Mouse (Mus musculus): Measurements from ENCODE around the gene Ankrd31. TPM values are rescaled to one million over a fixed set of nuclear protein-coding genes. Genes with fewer than 3 reads are reported as not detected.
A peak's percentile ranks its signal among the peaks of the same experiment; 100 is the strongest.
"Not testable (repeated sequence)": the region's sequence is repeated elsewhere in the genome, so short reads cannot be mapped to it uniquely, and the experiment has no call there.

Gene Ankrd31
- polyA plus RNA-seq, 1 experiment from 2014 or later = not detected

- Histone ChIP-seq H3K4me1 (peaks cover 33% of the 10 kb centered on the region), H3K27ac (replicated peaks) (peak overlapping the region; percentile 14; the same call in 1 of the 2 replicates), H3K4me3 (no peak overlapping the region), H3K9me3 (replicated peaks) (no peaks in the 10 kb centered on the region), H3K36me3 (no peaks in the 10 kb centered on the region), H3K27me3 (ENCODE audit: low read depth, poor library complexity, severe bottlenecking) (peaks cover 49% of the 10 kb centered on the region)
- peak; percentile 57 for DNase-seq (ENCODE audit: low spot score)
- 30% methylated on average over 8 of the region's 8 CpGs for WGBS
Measured at GRCm38 (mm10) chr13:96928432-96929039, 180.5 kb downstream of the Ankrd31 start.

DNA sequence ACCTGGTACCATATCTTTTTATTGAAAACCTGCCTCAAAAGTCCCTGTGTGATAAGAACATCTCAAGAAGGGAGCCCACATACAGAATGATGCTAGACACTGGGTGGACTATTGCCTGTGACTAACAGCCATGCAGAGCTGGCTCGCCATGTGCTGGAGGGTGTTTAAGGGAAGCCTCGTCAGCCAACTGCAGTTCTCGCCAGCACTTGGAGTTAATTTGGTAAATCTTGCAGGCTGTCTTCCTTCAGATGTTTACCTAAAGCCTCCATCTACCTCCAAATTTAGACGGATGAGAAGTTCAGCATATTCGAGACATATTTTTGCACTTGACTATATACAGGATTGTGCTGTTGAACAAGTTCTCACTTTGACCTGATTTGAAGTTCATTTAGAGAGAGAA, 184.7 kb downstream of the Ankrd31 start:
- no peaks in the 10 kb centered on the region for H3K9me3 ChIP-seq (replicated peaks)
- 87% methylated on average over 5 of the region's 5 CpGs for WGBS
- H3K27ac ChIP-seq (replicated peaks) = no peak overlapping the region
- no peak for DNase-seq (ENCODE audit: low spot score)
- H3K4me3 ChIP-seq = no peak overlapping the region
- H3K4me1 ChIP-seq = peaks cover 19% of the 10 kb centered on the region
- H3K27me3 ChIP-seq (ENCODE audit: low read depth, poor library complexity, severe bottlenecking) = peaks cover 8% of the 10 kb centered on the region; the same call in 1 of the 2 replicates
- H3K36me3 ChIP-seq = no peaks in the 10 kb centered on the region

DNA sequence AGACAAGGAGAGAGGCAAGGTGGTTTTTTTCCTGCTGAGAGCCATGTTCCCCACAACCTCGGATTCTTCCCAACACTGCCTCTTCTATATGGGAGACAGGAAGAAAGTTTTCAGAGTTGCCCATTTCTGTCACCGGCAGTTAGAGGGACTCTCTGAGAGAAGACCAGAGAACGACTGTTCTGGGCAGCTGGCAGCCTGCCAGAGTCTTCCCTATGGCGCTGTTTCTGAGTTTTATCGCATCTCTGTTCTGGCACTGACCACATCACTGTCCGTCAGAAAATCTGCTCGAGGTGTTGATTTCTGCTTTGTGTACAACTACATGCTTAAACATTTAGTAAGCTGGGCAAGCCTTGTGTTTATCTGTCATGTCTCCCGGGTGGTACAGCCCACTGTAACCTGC, 185.3 kb downstream of the Ankrd31 start:
- Histone ChIP-seq H3K27me3 (ENCODE audit: low read depth, poor library complexity, severe bottlenecking) (peaks cover 2% of the 10 kb centered on the region; the same call in 1 of the 2 replicates), H3K27ac (replicated peaks) (no peak overlapping the region), H3K4me3 (no peak overlapping the region), H3K9me3 (replicated peaks) (no peaks in the 10 kb centered on the region), H3K4me1 (peaks cover 14% of the 10 kb centered on the region), H3K36me3 (no peaks in the 10 kb centered on the region)
- DNase-seq (ENCODE audit: low spot score) = no peak
- WGBS = 86% methylated on average over 8 of the region's 8 CpGs

DNA sequence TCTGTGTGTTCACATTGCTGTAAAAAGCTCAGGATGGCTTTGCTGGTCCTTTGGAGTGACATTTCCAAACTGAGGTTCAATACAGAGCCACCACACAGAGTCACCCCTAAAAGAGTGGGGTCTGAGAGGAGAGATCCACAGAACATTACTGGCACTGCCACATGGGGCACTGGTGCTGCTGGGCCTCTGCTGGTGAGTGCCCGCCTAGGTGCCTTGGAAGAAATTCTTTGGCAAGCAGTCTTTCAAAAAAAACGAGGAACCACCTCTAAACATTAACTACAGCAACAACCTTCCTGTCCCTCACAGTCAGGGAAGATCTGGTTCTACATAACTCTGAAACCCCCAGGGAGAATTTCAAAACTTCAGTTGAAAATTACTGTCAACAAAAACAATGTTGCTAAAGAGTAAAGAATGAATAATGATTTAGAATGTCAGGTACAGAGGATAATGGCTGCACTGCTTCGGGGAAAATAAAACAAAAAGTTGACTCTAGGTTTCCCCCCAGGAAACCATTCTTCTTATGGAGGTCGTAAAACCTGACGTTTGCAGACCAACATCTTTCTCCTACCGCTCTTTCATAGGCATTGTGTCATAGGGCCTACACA, 188.2 kb downstream of the Ankrd31 start:
- no peak for DNase-seq (ENCODE audit: low spot score)
- 77% methylated on average over 6 of the region's 6 CpGs for WGBS
- Histone ChIP-seq H3K9me3 (replicated peaks) (no peaks in the 10 kb centered on the region), H3K36me3 (no peaks in the 10 kb centered on the region), H3K4me1 (no peaks in the 10 kb centered on the region), H3K27me3 (ENCODE audit: low read depth, poor library complexity, severe bottlenecking) (no peaks in the 10 kb centered on the region), H3K27ac (replicated peaks) (no peak overlapping the region), H3K4me3 (no peak overlapping the region)

DNA sequence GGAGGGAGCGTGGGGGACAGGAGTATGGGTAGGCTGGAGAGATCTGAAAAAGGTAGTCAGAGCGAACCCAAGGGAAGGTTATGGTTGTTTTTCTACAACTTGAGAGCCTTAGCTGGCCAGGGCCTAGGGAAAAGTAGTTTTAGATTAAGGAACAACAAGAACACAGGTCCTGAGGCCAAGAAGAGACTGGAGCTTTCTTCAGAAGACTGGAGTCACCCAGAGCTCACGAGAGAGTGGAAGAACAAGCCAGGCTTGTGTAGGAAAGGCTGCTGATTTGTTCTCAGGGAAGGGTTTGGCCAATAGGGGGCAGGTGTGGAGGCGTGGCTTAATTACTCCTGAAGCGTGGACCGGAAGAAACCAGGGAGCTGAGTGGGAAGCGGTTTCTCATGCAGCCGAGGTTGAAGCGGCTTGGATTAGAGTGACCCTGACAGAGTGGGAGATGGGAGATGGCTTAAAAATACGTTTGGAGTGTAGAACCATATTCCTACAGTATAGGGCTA, 189.0 kb downstream of the Ankrd31 start:
- DNase-seq (ENCODE audit: low spot score) = no peak
- Histone ChIP-seq H3K9me3 (replicated peaks) (no peaks in the 10 kb centered on the region), H3K4me3 (no peak overlapping the region), H3K27me3 (ENCODE audit: low read depth, poor library complexity, severe bottlenecking) (no peaks in the 10 kb centered on the region), H3K27ac (replicated peaks) (no peak overlapping the region), H3K4me1 (no peaks in the 10 kb centered on the region), H3K36me3 (no peaks in the 10 kb centered on the region)
- 84% methylated on average over 10 of the region's 10 CpGs for WGBS

GRCm38 (mm10) chr13:96939680-96940079, 191.6 kb downstream of the Ankrd31 start:
- Histone ChIP-seq H3K4me1 (no peaks in the 10 kb centered on the region), H3K4me3 (no peak overlapping the region), H3K27me3 (ENCODE audit: low read depth, poor library complexity, severe bottlenecking) (no peaks in the 10 kb centered on the region), H3K36me3 (no peaks in the 10 kb centered on the region), H3K27ac (replicated peaks) (no peak overlapping the region), H3K9me3 (replicated peaks) (no peaks in the 10 kb centered on the region)
- no peak for DNase-seq (ENCODE audit: low spot score)
- WGBS = 93% methylated on average over 10 of the region's 10 CpGs

DNA sequence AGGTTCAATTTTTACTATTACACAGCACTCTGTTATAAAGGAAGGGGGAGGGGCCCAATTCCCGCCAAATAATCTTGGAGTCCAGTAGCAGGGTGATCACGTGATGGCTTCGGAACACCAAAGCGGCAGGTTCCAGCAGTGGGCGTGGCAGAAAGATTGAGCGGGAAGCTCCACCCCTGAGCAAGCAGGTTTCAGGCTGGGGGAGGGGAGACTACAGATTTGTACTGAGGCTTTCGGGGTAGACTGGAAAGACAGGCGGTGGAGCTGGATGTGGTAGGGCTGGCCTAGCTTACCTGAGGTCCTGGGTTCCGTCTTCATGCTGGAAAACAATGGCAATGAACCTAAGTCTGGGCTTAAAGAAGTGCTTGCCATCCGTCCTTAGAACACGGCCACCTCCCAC, 193.4 kb downstream of the Ankrd31 start:
- not testable (repeated sequence) for DNase-seq (ENCODE audit: low spot score); H3K27ac ChIP-seq (replicated peaks); H3K9me3 ChIP-seq (replicated peaks); H3K36me3 ChIP-seq; H3K4me3 ChIP-seq; H3K4me1 ChIP-seq; H3K27me3 ChIP-seq (ENCODE audit: low read depth, poor library complexity, severe bottlenecking)
- 86% methylated on average over 11 of the region's 11 CpGs for WGBS

DNA sequence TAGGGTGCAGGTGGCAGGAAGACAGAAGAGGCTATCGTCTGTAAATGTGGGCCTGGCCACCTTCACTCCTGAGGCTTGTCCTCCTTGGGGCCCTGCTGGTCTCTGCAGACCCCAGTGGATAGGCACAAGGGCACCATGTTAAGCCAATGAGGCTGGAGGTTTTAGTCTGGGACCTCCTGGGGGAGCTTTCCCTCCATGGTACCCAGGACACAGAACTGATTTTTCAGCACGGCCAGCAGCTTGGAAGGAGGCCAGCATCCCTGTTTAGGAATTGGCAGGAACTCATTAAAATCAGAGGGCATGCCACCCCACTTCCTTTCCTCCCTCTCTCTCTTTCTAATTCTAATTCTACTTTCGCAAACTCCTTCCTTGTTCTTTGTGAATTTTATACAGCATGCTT, 195.5 kb downstream of the Ankrd31 start:
- H3K27ac ChIP-seq (replicated peaks) = no peak overlapping the region
- no peak for DNase-seq (ENCODE audit: low spot score)
- H3K4me3 ChIP-seq = no peak overlapping the region
- H3K27me3 ChIP-seq (ENCODE audit: low read depth, poor library complexity, severe bottlenecking) = no peaks in the 10 kb centered on the region
- H3K4me1 ChIP-seq = no peaks in the 10 kb centered on the region
- 70% methylated on average over 3 of the region's 3 CpGs for WGBS
- H3K36me3 ChIP-seq = no peaks in the 10 kb centered on the region
- H3K9me3 ChIP-seq (replicated peaks) = no peaks in the 10 kb centered on the region

- H3K9me3 ChIP-seq (replicated peaks) = 0 out of 2 replicates have a peak, but pooled peaks cover 3% of the 10 kb centered on the region
- no peaks in the 10 kb centered on the region for H3K4me1 ChIP-seq
- no peaks in the 10 kb centered on the region for H3K36me3 ChIP-seq
- WGBS = 92% methylated on average over 4 of the region's 4 CpGs
- no peak for DNase-seq (ENCODE audit: low spot score)
- H3K4me3 ChIP-seq = no peak overlapping the region
- H3K27me3 ChIP-seq (ENCODE audit: low read depth, poor library complexity, severe bottlenecking) = no peaks in the 10 kb centered on the region
- no peak overlapping the region for H3K27ac ChIP-seq (replicated peaks)
Measured at GRCm38 (mm10) chr13:96945748-96946147, 197.7 kb downstream of the Ankrd31 start.

DNA sequence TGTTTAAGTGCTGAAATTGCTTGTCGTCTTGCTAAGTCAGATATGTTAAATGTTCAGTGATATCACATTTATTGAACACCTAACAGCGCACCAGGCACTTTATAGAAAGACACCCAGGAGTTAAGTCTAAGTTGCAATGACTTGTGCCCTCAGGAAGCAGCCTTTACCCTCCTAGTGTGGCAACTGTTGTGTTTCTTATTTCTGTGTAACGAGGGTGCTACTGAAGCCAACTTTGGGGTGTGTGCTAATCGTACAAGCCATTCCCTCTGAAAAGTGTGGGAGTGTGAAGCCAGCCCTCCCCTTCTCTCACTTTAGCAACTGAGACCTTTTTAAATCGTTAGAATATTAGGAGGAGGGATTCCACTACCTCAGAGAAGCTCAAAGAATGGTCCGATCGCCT, 199.7 kb downstream of the Ankrd31 start:
- H3K9me3 ChIP-seq (replicated peaks) = 0 out of 2 replicates have a peak, but pooled peaks cover 3% of the 10 kb centered on the region
- no peaks in the 10 kb centered on the region for H3K4me1 ChIP-seq
- H3K27me3 ChIP-seq (ENCODE audit: low read depth, poor library complexity, severe bottlenecking) = no peaks in the 10 kb centered on the region
- DNase-seq (ENCODE audit: low spot score) = no peak
- H3K4me3 ChIP-seq = no peak overlapping the region
- 92% methylated on average over 7 of the region's 7 CpGs for WGBS
- no peak overlapping the region for H3K27ac ChIP-seq (replicated peaks)
- no peaks in the 10 kb centered on the region for H3K36me3 ChIP-seq

DNA sequence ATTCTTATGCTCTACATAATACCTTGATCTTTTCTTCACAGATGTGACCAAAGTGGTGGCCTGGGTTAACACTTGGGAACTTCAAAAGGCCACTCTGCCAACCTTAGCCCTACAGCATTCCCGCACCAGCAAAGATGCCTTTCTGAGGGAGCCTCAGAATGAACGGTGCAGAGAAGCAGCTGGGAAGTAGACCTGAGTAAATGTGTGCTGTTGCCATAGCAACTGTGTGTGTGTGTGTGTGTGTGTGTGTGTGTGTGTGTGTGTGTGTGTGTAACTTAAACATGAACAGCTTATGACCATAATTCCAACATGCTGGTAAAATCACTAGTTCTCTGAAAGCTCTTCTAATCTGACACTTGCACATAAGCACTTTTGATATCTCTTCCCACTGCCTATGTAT, 203.8 kb downstream of the Ankrd31 start:
- 76% methylated on average over 2 of the region's 2 CpGs for WGBS
- DNase-seq (ENCODE audit: low spot score) = no peak

GRCm38 (mm10) chr13:96956466-96956865, 208.4 kb downstream of the Ankrd31 start:
- H3K4me1 ChIP-seq = no peaks in the 10 kb centered on the region
- no peak overlapping the region for H3K27ac ChIP-seq (replicated peaks)
- no peaks in the 10 kb centered on the region for H3K27me3 ChIP-seq (ENCODE audit: low read depth, poor library complexity, severe bottlenecking)
- DNase-seq (ENCODE audit: low spot score) = no peak
- no peaks in the 10 kb centered on the region for H3K36me3 ChIP-seq
- no peaks in the 10 kb centered on the region for H3K9me3 ChIP-seq (replicated peaks)
- 93% methylated on average over 6 of the region's 6 CpGs for WGBS
- H3K4me3 ChIP-seq = no peak overlapping the region

More for the DNA sequence above, 203.8 kb downstream of the Ankrd31 start:
- Histone ChIP-seq H3K27ac (replicated peaks) (no peak overlapping the region), H3K4me3 (no peak overlapping the region), H3K9me3 (replicated peaks) (0 out of 2 replicates have a peak, but pooled peaks cover 3% of the 10 kb centered on the region), H3K27me3 (ENCODE audit: low read depth, poor library complexity, severe bottlenecking) (no peaks in the 10 kb centered on the region), H3K36me3 (no peaks in the 10 kb centered on the region), H3K4me1 (no peaks in the 10 kb centered on the region)
